Mouse (Mus musculus): ENCODE data around the gene Ptms.

Ptms gene

GRCm38 (mm10) chr6:124925941-124926340, 6.0 kb upstream of the Ptms start:
- DNase-seq, result no peak

DNA sequence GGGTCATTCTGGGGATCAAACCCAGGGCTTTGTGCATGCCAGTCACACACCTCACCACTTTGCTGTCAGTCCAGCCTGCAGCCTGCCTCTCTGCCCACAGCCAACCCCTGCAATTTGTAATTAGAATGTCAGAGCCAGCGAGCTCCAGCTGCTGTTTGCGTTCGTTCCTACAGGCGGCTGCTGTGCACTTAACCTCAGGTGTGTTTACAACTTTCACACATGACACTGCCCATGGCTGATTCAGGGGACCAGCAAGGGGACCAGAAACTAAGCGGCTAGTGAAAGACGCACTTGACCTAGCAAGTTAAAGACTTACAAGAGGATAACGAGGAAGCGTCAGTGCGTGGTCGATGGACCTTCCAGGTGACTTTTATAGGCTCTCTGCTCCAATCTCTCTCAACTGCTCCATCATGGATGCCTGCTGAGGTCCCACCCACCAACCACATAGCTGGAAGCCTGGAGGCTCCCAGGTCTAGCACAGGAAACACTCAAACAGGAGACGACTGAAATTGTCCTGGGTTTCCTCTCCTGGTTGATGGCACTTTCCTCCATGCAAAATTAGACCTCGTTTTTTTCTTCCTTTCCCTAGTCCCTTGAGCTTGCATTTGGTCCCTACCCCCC, 5.4 kb upstream of the Ptms start:
- no peak for DNase-seq

DNA sequence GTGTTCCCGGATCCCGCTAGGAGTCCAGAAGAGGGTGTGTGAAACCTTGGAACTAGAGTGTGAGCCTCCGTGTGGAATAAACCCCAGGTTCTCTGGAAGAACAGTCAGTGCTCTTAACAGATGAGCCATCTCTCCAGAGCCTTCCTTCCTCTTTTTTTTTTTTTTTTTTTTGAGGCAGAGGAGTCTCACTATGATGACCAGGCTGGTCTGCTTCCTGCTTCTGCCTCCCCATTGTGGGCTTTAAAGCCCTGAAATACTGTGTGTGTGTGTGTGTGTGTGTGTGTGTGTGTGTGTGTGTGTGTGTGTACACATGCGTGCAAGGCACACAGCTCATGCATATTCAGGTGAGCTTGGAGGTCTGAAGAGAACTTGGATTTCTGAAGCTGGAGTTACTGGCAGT, 1.6 kb upstream of the Ptms start:
- no peak for DNase-seq

GRCm38 (mm10) chr6:124920318-124921085, 599 bp upstream of the Ptms start:
- no peak for DNase-seq

DNA sequence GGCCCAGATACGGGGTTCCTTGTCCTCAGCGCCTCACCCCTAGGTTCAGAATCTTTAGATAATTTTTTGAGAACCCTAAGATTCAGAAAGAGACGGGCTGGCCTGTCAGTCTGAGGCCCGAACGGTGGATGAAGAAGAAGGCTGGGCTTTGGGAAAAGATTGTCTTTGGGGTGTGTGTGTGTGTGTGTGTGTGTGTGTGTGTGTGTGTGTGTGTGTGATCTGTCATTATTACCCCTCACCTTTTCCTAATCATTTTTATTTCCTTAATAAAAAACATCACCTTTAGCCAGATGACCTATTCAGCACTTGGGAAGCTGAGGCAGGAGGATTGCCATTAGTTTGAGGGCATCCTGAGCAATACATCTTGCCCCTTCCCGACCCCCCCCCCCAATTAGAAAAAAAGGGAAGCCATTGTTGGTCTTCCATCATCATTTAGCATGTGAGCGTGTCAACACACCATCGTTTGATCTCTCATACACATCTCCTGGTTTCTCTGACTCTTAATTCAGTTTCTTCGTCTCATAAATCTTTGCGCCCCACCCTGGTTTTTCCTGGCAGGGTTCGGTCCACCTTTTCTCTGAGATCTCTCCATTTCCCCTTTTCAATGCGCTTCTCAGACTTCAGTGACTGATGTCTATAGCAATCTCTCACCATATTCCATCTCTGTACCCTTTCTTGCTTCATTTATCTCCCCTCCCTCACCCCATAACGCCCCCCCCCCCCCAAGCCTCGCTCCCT, 844 bp downstream of the Ptms start:
- no peak for DNase-seq

DNA sequence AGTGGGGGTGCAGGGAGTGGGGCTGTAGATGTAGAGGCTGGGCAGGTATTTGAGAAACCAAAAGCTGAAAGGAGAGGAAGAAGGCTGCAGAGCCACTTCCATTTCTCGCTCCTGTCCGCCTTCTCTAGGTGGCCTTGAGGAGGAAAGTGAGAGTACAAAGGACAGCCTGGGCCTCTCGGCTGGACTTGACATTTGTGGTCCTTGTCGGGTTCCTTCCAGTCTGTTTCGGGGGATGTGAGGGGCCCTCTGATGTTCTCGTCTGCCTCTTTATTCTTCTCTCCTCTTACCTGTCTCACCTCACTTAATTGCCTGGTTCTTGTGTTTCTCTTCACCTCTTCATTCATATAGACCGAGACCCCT, 1.6 kb downstream of the Ptms start:
- no peak for DNase-seq

DNA sequence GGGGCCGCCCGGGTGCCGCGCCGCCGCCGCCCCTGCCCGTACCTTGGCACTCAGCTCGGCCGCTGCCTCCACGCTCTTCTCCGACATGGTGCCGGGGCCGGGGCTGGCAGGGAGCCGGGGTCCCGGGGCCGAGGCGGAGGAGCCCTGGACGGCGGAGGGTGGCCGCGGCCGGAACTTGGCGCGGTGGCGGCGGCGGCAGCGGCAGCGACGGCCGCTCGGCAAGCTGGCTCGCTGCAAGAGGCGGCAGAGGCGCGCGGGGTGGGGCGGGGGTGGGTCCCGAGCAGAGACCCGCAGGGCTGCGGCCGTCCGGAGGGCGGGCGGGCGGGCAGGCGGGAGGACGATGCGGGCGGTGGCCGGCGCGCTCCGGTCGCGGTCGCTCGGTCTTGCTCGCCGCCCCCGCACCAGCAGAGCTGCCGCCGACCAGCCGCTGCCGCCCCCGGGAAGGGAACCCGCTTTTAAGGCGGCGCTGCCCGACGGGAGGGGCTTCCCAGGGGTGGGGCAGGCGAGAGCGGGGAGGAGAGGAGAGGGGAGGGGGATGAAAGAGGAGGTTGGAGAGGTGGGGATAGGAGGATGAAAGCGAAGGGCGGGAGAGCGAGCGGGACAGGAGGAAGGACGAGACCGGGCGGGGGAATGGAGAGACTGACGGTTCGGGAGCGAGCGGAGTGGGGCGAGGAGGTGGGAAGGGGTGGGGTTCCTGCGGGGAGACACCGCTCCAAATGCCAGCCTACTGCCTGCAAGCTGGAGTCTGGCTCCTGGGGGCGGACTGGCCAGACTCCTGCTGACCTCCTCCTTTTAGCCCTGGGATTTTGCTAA, 2.2 kb downstream of the Ptms start:
- peak; percentile 84 to 87 for DNase-seq

DNA sequence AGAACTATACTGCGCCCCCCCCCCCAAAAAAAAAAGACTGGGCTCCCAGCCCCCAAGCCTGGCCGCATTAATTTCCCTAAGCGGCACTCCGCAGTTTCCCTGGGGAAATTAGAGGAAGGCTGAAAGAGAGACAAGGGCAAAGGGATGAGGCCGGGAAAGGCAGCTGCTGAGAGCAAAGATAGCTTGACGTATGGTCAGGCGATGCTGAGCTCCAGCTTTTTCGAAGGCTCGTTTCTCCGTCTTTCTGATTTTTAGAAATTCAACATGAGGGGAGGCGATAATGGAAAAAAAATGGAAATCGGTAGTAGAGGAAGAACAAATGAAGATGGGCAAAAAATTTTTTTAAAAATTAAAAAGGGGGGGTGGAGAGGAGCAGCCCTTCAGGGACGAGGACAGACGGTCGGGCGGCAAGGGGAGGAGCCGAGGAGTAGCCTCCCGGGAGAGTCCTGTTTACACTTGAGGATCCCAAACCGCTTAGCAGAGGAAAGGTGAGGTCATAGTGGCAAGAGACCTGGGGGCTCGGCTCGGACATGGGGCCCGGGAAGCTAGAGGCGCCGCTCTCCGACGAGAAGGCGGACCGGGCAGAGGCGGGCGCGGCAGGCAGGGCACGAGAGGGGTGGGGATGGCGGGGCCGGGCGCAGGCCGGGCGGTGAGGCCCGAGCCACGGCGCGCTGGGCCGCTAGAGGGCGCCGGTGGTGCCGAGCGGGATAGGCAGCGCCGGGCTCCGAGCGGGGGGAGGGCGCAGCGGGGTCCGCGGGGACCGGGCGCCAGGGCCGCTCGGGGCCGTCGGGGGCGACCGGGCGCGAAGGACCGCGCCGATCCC, 3.0 kb downstream of the Ptms start:
- DNase-seq, result peak; percentile 93 to 94

DNA sequence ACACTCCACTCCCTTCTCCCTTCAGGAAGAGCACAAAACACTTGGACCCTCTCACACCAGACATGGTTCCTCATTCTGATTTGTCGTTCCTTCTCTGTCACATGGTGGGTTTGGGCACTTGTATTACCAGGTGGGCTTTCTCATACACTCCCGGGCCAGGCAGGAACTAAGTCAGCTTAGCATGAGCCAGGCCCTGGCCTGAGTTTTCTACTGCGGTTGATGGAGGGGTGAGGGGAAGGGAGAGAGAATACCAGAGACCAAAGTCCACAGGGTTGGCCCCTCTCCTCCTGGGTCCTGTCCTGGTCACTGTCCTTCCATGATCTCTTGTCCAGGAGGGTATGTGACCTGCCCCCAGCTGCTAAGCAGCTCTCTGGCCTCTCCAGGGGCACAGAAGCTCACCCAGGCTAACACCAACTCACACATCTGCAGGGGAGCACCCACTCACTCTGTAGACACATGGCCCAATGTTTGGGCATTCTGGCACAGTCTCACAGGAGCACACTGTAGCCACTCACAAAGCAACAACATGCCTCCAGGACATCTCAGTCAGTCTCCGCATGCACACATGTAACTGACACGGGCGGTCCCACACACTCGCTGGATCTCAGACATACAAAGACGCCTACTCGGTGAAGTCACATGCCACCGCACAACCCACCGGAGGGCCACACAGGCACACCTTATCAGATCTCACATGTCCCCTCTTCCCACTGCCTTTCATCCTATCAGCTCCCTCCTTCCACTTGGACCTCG, 3.8 kb downstream of the Ptms start:
- peak; percentile 44 to 60 for DNase-seq

DNA sequence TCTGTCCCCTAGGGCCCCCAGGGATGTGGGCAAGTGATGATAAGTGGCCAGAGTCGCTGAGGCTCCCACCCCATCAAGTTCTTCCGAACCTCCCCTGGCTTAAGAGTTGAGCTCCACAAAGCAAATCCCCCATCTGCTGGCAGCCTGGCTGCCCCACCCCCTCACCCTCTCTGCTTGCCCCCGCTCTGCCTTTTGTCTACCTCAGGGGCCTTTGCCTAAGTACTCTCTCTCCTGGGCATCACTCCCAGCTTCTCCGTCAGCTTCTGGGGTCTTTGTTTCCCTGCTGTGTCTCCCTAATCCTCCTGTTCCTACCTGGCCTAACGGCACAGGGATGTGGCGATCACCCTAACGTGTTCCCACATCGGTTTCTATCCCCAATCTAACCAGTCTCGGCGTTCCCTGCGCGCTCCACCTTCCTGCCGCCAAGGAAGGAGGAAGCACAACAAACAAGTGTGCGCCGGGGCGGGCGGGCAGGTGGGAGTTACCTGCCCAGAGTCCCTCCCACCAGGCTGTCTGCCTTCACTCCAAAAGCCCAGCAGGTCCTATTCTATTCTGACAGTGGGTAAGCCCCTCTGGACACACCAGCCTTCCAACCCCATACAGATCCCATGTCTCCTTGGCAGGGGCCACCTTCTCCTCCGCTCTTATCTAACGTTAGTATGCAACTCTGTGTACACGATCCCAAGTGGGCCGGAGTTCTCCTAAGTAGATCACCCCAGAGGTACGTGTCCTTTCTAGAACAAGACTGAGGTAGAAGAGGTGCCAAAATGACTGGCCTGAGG, 4.6 kb downstream of the Ptms start:
- peak in 1 of 2 experiments; percentile 35 for DNase-seq

GRCm38 (mm10) chr6:124914511-124914910, 5.4 kb downstream of the Ptms start:
- no peak for DNase-seq

DNA sequence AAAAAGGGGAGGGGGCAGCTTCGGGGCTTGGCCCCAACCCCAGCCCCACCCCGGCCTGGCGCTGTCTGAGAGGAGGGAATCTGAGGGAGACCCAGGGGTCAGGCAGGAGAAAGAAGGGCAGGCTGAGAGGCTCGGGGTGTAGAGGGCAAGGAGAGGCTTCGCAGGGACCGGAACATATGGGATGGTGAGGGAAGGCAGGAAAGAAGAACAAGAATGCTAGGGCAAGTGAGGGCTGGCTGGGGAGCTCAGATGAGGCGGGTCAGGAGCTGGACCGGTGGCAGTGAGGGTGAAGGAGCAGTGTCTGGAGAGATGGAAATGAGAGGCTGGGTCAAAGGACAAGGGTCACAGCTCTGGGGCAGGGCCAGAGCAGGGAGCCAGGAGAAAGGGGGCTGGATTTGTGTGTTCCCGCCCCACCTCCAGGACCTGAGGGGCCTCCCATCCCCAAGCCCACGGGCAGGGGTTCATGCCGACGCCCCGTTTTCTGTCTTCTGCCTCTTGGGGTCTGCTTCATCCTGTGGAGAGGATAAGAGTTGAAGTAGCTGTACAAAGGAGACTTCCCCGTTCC, 6.1 kb downstream of the Ptms start:
- DNase-seq, result no peak

GRCm38 (mm10) chr6:124913214-124913613, 6.7 kb downstream of the Ptms start:
- DNase-seq, result no peak

GRCm38 (mm10) chr6:124911533-124912218, 8.2 kb downstream of the Ptms start, which contains the start of gene Lag3:
TSS of gene Lag3 (minus strand) at chr6:124911705.
- peak; percentile 61 to 78 for DNase-seq

- peak; percentile 28 to 48 for DNase-seq
These were observed 9.9 kb downstream of the Ptms start for GRCm38 (mm10) chr6:124910032-124910431.

DNA sequence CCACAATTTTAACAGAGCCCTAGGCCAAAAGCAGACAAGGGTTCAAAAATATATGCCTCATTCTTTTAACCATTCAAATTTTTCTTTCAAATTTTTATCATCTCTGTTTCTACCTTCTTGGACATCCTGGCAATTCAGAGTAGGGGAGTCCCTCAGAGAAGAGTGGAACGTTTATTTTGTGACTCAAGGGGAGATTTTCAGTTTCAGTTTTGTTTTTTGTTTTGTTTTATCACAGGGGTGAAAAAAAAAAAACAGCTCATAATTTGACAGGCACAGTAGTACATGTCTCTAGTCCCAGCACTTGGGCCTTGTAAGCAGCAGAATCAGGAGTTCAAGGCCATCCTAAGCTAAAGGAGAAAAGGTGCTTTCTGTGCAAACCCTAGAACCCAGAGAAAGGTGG, 12.1 kb downstream of the Ptms start:
- no peak for DNase-seq

- no peak for DNase-seq
These were observed 14.7 kb downstream of the Ptms start for GRCm38 (mm10) chr6:124904991-124905860.
